Comparison of ENCODE assay signal across 10 mouse cellular contexts in the genomic region with DNA sequence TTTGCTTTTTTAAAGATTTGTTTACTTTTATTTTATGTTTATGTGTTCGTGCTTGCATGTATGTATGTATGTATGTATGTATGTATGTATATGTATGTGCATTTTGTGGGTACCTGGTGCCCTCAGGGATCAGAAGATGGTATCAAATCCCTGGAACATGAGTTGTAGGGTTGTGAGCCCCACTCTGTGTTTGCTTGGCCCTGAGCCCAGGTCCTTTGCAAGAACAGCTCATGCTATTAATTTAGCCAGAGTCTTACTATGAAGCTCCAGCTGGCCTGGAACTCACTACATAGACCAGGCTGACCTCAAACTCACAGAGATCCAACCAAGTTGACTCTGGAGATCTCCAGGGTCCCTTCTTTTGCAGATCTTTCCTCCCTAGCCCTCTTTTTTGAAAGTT. TPM values are rescaled to one million over a fixed set of nuclear protein-coding genes. Genes with fewer than 3 reads are reported as not detected.
A peak's percentile ranks its signal among the peaks of the same experiment; 100 is the strongest.
DNase-seq lines count a peak whose midpoint lies in the region; ATAC-seq and TF ChIP-seq lines count a peak whose summit lies in the region.
"Had no signal": no experiment of that assay in that cellular context is flagged by ENCODE, and none has a peak within 500 bp of the region (broad histone marks: within the 10 kb centered on the region; RNA-seq: fewer than 3 reads in every experiment).

No protein-coding gene starts in this region.

- no peak for ATAC-seq in liver, embryonic 12.5 days
- no peak for ATAC-seq in hindbrain, embryonic 11.5 days (ENCODE audit: low FRiP score)
- ATAC-seq: forebrain, embryonic 15.5 days had no signal

- no peaks in the 10 kb centered on the region for H3K9me3 ChIP-seq in liver, embryonic 12.5 days (replicated peaks)
- H3K9me3 ChIP-seq in hindbrain, embryonic 11.5 days (ENCODE audit: control insufficient read depth, low read length), result no peaks in the 10 kb centered on the region
- H3K9me3 ChIP-seq: forebrain, embryonic 15.5 days had no signal

- H3K79me2 ChIP-seq in liver, adult 2 months (ENCODE audit: control insufficient read depth, insufficient read depth, low read length), result no peaks in the 10 kb centered on the region

- no peak for TF ChIP-seq CTCF in cerebellum, adult 2 months (IDR thresholded peaks at IDR 0.05; ENCODE audit: borderline replicate concordance, insufficient read depth, low read depth, low read length)
- no peak for TF ChIP-seq CTCF in liver, adult 2 months (IDR thresholded peaks at IDR 0.05; ENCODE audit: low read depth, low read length)

- H3K4me1 ChIP-seq in cerebellum, adult 2 months (ENCODE audit: control insufficient read depth, insufficient read depth, low read length), result no peaks in the 10 kb centered on the region
- H3K4me1 ChIP-seq in liver, adult 2 months (ENCODE audit: control insufficient read depth, insufficient read depth, low read length), result peaks cover 6% of the 10 kb centered on the region
- peaks cover 10% of the 10 kb centered on the region for H3K4me1 ChIP-seq in liver, embryonic 12.5 days
- H3K4me1 ChIP-seq in hindbrain, embryonic 11.5 days (replicated peaks; ENCODE audit: control insufficient read depth, insufficient read depth, low read length), result no peaks in the 10 kb centered on the region
- H3K4me1 ChIP-seq: forebrain, embryonic 15.5 days had no signal

- no peaks in the 10 kb centered on the region for H3K36me3 ChIP-seq in liver, adult 2 months (ENCODE audit: control insufficient read depth, insufficient read depth, low read length)
- H3K36me3 ChIP-seq in liver, embryonic 12.5 days, result no peaks in the 10 kb centered on the region
- H3K36me3 ChIP-seq in hindbrain, embryonic 11.5 days (ENCODE audit: control insufficient read depth, insufficient read depth, low read length), result no peaks in the 10 kb centered on the region
- H3K36me3 ChIP-seq: forebrain, embryonic 15.5 days had no signal

- no peak overlapping the region for H3K4me2 ChIP-seq in liver, embryonic 12.5 days
- no peak overlapping the region for H3K4me2 ChIP-seq in hindbrain, embryonic 11.5 days (replicated peaks; ENCODE audit: low read depth, low read length)
- H3K4me2 ChIP-seq: forebrain, embryonic 15.5 days had no signal

- no peak overlapping the region for H3K4me3 ChIP-seq in cerebellum, adult 2 months (replicated peaks; ENCODE audit: insufficient read depth, low read depth, low read length)
- no peak overlapping the region for H3K4me3 ChIP-seq in liver, adult 2 months (ENCODE audit: insufficient read depth, low read depth, low read length)
- no peak overlapping the region for H3K4me3 ChIP-seq in liver, embryonic 12.5 days
- no peak overlapping the region for H3K4me3 ChIP-seq in hindbrain, embryonic 11.5 days (ENCODE audit: low read depth, low read length)
- H3K4me3 ChIP-seq: forebrain, embryonic 15.5 days had no signal

- 73% methylated on average over 1 of the region's 1 CpGs for WGBS in cerebellum, adult 2 months
- WGBS in liver, adult 2 months, result 6% methylated on average over 1 of the region's 1 CpGs
- WGBS in liver, embryonic 12.5 days (ENCODE audit: insufficient replicate concordance), result 48% methylated on average over 1 of the region's 1 CpGs
- WGBS in hindbrain, embryonic 11.5 days, result 93% methylated on average over 1 of the region's 1 CpGs

- DNase-seq in cerebellum, adult 2 months, result peak; percentile 18 to 23
- DNase-seq in cerebellum, adult 9-10 months, result no peak
- DNase-seq in liver, adult 2 months (ENCODE audit: extremely low read depth, low read depth, low spot score), result peak; percentile 90
- peak; percentile 45 to 49 for DNase-seq in heart, postnatal 10 days
- DNase-seq in ovary, postnatal 36 days (ENCODE audit: low spot score), result peak; percentile 23
- DNase-seq in left cerebral cortex, adult 8-10 months (ENCODE audit: low spot score in 2 of 2), result no peak
- no peak for DNase-seq in hindbrain, embryonic 11.5 days (ENCODE audit: low spot score)
- DNase-seq: cerebellum, adult 8-10 months had no signal

- no peaks in the 10 kb centered on the region for H3K27me3 ChIP-seq in cerebellum, adult 2 months (ENCODE audit: control insufficient read depth, insufficient read depth, low read length)
- H3K27me3 ChIP-seq in liver, adult 2 months (ENCODE audit: control insufficient read depth, insufficient read depth, low read length), result no peaks in the 10 kb centered on the region
- H3K27me3 ChIP-seq in liver, embryonic 12.5 days (replicated peaks), result no peaks in the 10 kb centered on the region
- no peaks in the 10 kb centered on the region for H3K27me3 ChIP-seq in hindbrain, embryonic 11.5 days (ENCODE audit: control insufficient read depth, insufficient read depth, low read length)
- H3K27me3 ChIP-seq: forebrain, embryonic 15.5 days had no signal

- TF ChIP-seq POLR2A in cerebellum, adult 2 months (IDR thresholded peaks at IDR 0.05; ENCODE audit: borderline replicate concordance, insufficient read depth, low read length), result no peak
- TF ChIP-seq POLR2A in liver, adult 2 months (IDR thresholded peaks at IDR 0.05; ENCODE audit: extremely low read depth, insufficient read depth, low read length), result no peak

- intact Hi-C loops in heart, postnatal 10 days (cut with DNase I), result no loop called here

- H3K27ac ChIP-seq in cerebellum, adult 2 months (ENCODE audit: insufficient read depth, low read length), result no peak overlapping the region
- 0 out of 2 replicates have a peak overlapping the region, but pooled peaks have one; percentile 4 for H3K27ac ChIP-seq in liver, adult 2 months (replicated peaks; ENCODE audit: insufficient read depth, low read depth, low read length)
- H3K27ac ChIP-seq in liver, embryonic 12.5 days, result no peak overlapping the region
- H3K27ac ChIP-seq in hindbrain, embryonic 11.5 days (ENCODE audit: low read depth, low read length), result no peak overlapping the region
- H3K27ac ChIP-seq: forebrain, embryonic 15.5 days had no signal

- H3K9ac ChIP-seq in liver, adult 2 months (ENCODE audit: low read depth, low read length), result no peak overlapping the region
- no peak overlapping the region for H3K9ac ChIP-seq in liver, embryonic 12.5 days
- no peak overlapping the region for H3K9ac ChIP-seq in hindbrain, embryonic 11.5 days (ENCODE audit: low read depth, low read length)
- H3K9ac ChIP-seq: forebrain, embryonic 15.5 days had no signal

RNA-seq across cellular contexts. Expression of gene Rap2a, which starts 37.1 kb away (rescaled TPM):
- 38.1 and 39.3 TPM in 2 replicates for polyA plus RNA-seq in cerebellum, adult 2 months (2012; rRNA removed)
- 7.4 and 10.3 TPM in 2 replicates for total RNA-seq in liver, adult 2 months (2014; rRNA removed)
- 10.7 and 12.7 TPM in 2 replicates for polyA plus RNA-seq in liver, adult 2 months (2012; rRNA removed)
- 5.6 and 5.9 TPM in 2 replicates for polyA plus RNA-seq in liver, embryonic 12.5 days (2016; fragmentation: Nextera tagmentation; extraction: Ambion mirVana)
- 10 to 100 TPM; 20.2 to 24.0 TPM for total RNA-seq in heart, postnatal 10 days (2021)
- 10 to 100 TPM; 64.5 to 73.4 (median 67.2) TPM for total RNA-seq in left cerebral cortex, adult 8-10 months (2022)
- polyA plus RNA-seq in hindbrain, embryonic 11.5 days (2014; fragmentation: Nextera tagmentation; extraction: Ambion mirVana), result 19.2 and 20.1 TPM in 2 replicates

Comparison
In these comparisons a context has a peak if more than half of its experiments do, and no peak if none do; other contexts are left out.
1. DNase-seq: peak in cerebellum, adult 2 months (2 of 2), liver, adult 2 months (single experiment), heart, postnatal 10 days (2 of 2) and ovary, postnatal 36 days (single experiment); none in cerebellum, adult 9-10 months (single experiment), left cerebral cortex, adult 8-10 months (0 of 2) and hindbrain, embryonic 11.5 days (single experiment).